Mouse (Mus musculus) hindbrain, embryonic 11.5 days (tissue): ENCODE data around the gene Sparc. TPM values are rescaled to one million over a fixed set of nuclear protein-coding genes. Genes with fewer than 3 reads are reported as not detected.

ENCODE experiments used
- ATAC-seq: fragments of 200-750 bp; cut with Nextera tagmentation; 2 replicates; pipeline ENCODE4 v1.8.0; 2017; ENCODE audit warnings: mild to moderate bottlenecking, moderate TSS enrichment, moderate library complexity; ENCODE audit not compliant: low FRiP score
- DNase-seq: peaks from one replicate; pipeline ENCODE4 v3.0.0-alpha.2; 2015; ENCODE audit warnings: low spot score
- H3K27ac ChIP-seq: fragments of 300-500 bp; sonication (generic); 2 replicates; pipeline ENCODE4 v1.5.1; 2014; ENCODE audit warnings: mild to moderate bottlenecking, low read depth, low read length
- H3K27me3 ChIP-seq: fragments of 300-500 bp; sonication (generic); 2 replicates; pipeline ENCODE4 v1.6.1; 2014; ENCODE audit warnings: mild to moderate bottlenecking, low read length, moderate library complexity, mixed read lengths; ENCODE audit not compliant: control insufficient read depth, insufficient read depth
- H3K36me3 ChIP-seq: fragments of 300-500 bp; sonication (generic); 2 replicates; pipeline ENCODE4 v1.6.1; 2014; ENCODE audit warnings: mild to moderate bottlenecking, low read length, moderate library complexity, mixed read lengths; ENCODE audit not compliant: control insufficient read depth, insufficient read depth
- H3K4me1 ChIP-seq: fragments of 300-500 bp; sonication (generic); replicated peaks from 2 replicates; pipeline ENCODE4 v1.6.1; 2014; ENCODE audit warnings: low read length, mixed read lengths; ENCODE audit not compliant: control insufficient read depth, insufficient read depth
- H3K4me2 ChIP-seq: fragments of 300-500 bp; sonication (generic); replicated peaks from 2 replicates; pipeline ENCODE4 v1.6.1; 2014; ENCODE audit warnings: mild to moderate bottlenecking, low read depth, low read length
- H3K4me3 ChIP-seq: fragments of 300-500 bp; sonication (generic); 2 replicates; pipeline ENCODE4 v1.5.1; 2014; ENCODE audit warnings: low read depth, low read length
- H3K9ac ChIP-seq: fragments of 300-500 bp; sonication (generic); 2 replicates; pipeline ENCODE4 v1.6.1; 2014; ENCODE audit warnings: low read depth, low read length
- H3K9me3 ChIP-seq: fragments of 300-500 bp; sonication (generic); 2 replicates; pipeline ENCODE4 v1.6.1; 2016; ENCODE audit warnings: low read length; ENCODE audit not compliant: control insufficient read depth
- WGBS: fragments of 180-500 bp; shearing (Covaris S2); extraction: QIAGEN DNeasy Blood & Tissue Kit; methylation state at CpG from one replicate; pipeline ENCODE4 v1.1.7; 2014; 5-methylcytosine and 5-hydroxymethylcytosine counted together
- polyA plus RNA-seq: library from polyadenylated mRNA; unstranded; fragments of >200 nt; fragmentation: Nextera tagmentation; extraction: Ambion mirVana; gene quantifications from 2 replicates; pipeline ENCODE4 v1.2.1, GENCODE M21; 2014

Sparc gene
- polyA plus RNA-seq, 1 experiment from 2014 or later, result 573 TPM

GRCm38 (mm10) chr11:55405601-55406469 is 17.1 kb downstream of the Sparc start:
- no peak overlapping the region for H3K27ac ChIP-seq
- DNase-seq, result no peak
- ATAC-seq, result no peak
- no peaks in the 10 kb centered on the region for H3K9me3 ChIP-seq
- WGBS, result 73% methylated on average over 8 of the region's 8 CpGs
- H3K36me3 ChIP-seq, result 0 out of 2 replicates have a peak, but pooled peaks cover 3% of the 10 kb centered on the region
- no peak overlapping the region for H3K4me2 ChIP-seq
- no peak overlapping the region for H3K4me3 ChIP-seq
- no peak overlapping the region for H3K9ac ChIP-seq
- H3K4me1 ChIP-seq, result no peaks in the 10 kb centered on the region
- H3K27me3 ChIP-seq, result no peaks in the 10 kb centered on the region

GRCm38 (mm10) chr11:55404659-55405457 is 18.1 kb downstream of the Sparc start:
- H3K27ac ChIP-seq, result no peak overlapping the region
- WGBS, result 91% methylated on average over 9 of the region's 9 CpGs
- ATAC-seq, result no peak
- H3K9me3 ChIP-seq, result no peaks in the 10 kb centered on the region
- H3K9ac ChIP-seq, result no peak overlapping the region
- H3K36me3 ChIP-seq, result 0 out of 2 replicates have a peak, but pooled peaks cover 3% of the 10 kb centered on the region
- no peaks in the 10 kb centered on the region for H3K4me1 ChIP-seq
- no peak overlapping the region for H3K4me2 ChIP-seq
- no peaks in the 10 kb centered on the region for H3K27me3 ChIP-seq
- no peak for DNase-seq
- no peak overlapping the region for H3K4me3 ChIP-seq

- H3K4me1 ChIP-seq, result no peaks in the 10 kb centered on the region
- H3K36me3 ChIP-seq, result 0 out of 2 replicates have a peak, but pooled peaks cover 3% of the 10 kb centered on the region
- H3K4me3 ChIP-seq, result no peak overlapping the region
- no peaks in the 10 kb centered on the region for H3K27me3 ChIP-seq
- no peak for ATAC-seq
- H3K9me3 ChIP-seq, result no peaks in the 10 kb centered on the region
- H3K27ac ChIP-seq, result no peak overlapping the region
- DNase-seq, result no peak
- H3K4me2 ChIP-seq, result no peak overlapping the region
- 92% methylated on average over 2 of the region's 2 CpGs for WGBS
- H3K9ac ChIP-seq, result no peak overlapping the region
These were observed 22.1 kb downstream of the Sparc start for GRCm38 (mm10) chr11:55400863-55401262.

- Histone ChIP-seq H3K4me3 (no peak overlapping the region), H3K27me3 (no peaks in the 10 kb centered on the region), H3K4me2 (no peak overlapping the region), H3K9ac (no peak overlapping the region), H3K36me3 (0 out of 2 replicates have a peak, but pooled peaks cover 3% of the 10 kb centered on the region), H3K27ac (no peak overlapping the region), H3K4me1 (no peaks in the 10 kb centered on the region), H3K9me3 (no peaks in the 10 kb centered on the region)
- no peak for DNase-seq
- ATAC-seq, result no peak
- WGBS, result 93% methylated on average over 8 of the region's 8 CpGs
These were observed 24.6 kb downstream of the Sparc start for GRCm38 (mm10) chr11:55398371-55398770.

GRCm38 (mm10) chr11:55397441-55397840 is 25.5 kb downstream of the Sparc start:
- no peak for DNase-seq
- no peak overlapping the region for H3K4me3 ChIP-seq
- H3K9me3 ChIP-seq, result no peaks in the 10 kb centered on the region
- no peaks in the 10 kb centered on the region for H3K27me3 ChIP-seq
- H3K36me3 ChIP-seq, result 0 out of 2 replicates have a peak, but pooled peaks cover 3% of the 10 kb centered on the region
- WGBS, result 93% methylated on average over 9 of the region's 9 CpGs
- H3K9ac ChIP-seq, result no peak overlapping the region
- H3K4me1 ChIP-seq, result no peaks in the 10 kb centered on the region
- H3K27ac ChIP-seq, result no peak overlapping the region
- H3K4me2 ChIP-seq, result no peak overlapping the region
- ATAC-seq, result no peak

- 90% methylated on average over 2 of the region's 2 CpGs for WGBS
- H3K36me3 ChIP-seq, result 0 out of 2 replicates have a peak, but pooled peaks cover 3% of the 10 kb centered on the region
These were observed 25.9 kb downstream of the Sparc start for GRCm38 (mm10) chr11:55397036-55397435.

DNA sequence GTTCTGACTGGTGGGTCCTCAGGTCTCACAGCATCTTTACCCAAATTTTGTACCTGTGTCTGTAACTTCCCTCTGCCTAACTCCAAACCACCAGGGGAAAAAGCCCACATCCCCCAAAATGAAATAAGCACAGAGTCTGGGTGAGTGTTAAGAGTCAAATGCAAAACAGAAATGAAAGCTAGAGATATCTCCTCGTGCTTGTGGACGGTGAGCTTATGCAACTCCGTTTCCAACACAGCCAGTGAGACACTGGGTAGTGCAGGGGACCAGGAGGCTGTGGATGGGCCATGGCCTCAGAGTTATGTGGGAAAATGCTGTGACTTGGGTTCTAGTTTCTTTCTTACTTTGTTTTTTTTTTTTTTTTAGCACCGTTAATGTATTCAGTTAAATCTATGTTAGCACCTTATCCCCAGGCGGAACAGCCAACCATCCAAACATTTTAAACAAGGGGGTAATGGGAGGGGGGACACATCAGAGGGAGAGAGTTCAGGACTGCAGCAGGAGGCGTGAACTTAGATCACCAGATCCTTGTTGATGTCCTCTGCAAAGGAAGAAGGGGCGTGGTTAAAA is 27.8 kb downstream of the Sparc start:
- Histone ChIP-seq H3K4me1 (no peaks in the 10 kb centered on the region), H3K36me3 (no peaks in the 10 kb centered on the region), H3K27ac (no peak overlapping the region), H3K27me3 (no peaks in the 10 kb centered on the region), H3K4me2 (no peak overlapping the region), H3K9ac (no peak overlapping the region), H3K4me3 (no peak overlapping the region), H3K9me3 (no peaks in the 10 kb centered on the region)
- DNase-seq, result no peak
- no peak for ATAC-seq
- WGBS, result 87% methylated on average over 7 of the region's 7 CpGs

More at GRCm38 (mm10) chr11:55397036-55397435, 25.9 kb downstream of the Sparc start:
- no peak overlapping the region for H3K9ac ChIP-seq
- no peaks in the 10 kb centered on the region for H3K27me3 ChIP-seq
- H3K4me1 ChIP-seq, result no peaks in the 10 kb centered on the region
- no peak overlapping the region for H3K4me3 ChIP-seq
- no peak overlapping the region for H3K4me2 ChIP-seq
- H3K9me3 ChIP-seq, result no peaks in the 10 kb centered on the region
- ATAC-seq (no peak), DNase-seq (no peak)
- H3K27ac ChIP-seq, result no peak overlapping the region

DNA sequence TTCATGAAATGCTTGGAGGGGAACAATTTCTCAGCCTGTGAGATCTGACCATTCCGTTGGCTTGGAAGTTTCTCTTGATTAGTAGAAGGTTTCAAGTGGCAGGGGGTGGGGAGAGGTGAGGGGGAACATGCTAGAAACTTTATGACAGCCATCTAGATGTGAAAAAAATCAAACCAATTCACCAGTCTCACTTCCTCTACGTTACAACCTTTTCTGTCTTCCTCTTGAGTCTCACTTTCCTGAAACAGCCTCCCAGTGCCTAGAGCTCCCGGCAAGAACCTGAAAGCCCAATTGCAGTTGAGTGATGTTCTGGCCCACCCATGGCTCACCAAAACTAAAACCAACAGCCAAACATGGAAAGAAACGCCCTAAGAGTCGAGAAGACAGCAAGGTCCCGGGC is 28.4 kb downstream of the Sparc start:
- no peaks in the 10 kb centered on the region for H3K4me1 ChIP-seq
- WGBS, result 78% methylated on average over 6 of the region's 6 CpGs
- H3K27me3 ChIP-seq, result no peaks in the 10 kb centered on the region
- no peak for DNase-seq
- H3K4me3 ChIP-seq, result no peak overlapping the region
- H3K9me3 ChIP-seq, result no peaks in the 10 kb centered on the region
- no peaks in the 10 kb centered on the region for H3K36me3 ChIP-seq
- H3K9ac ChIP-seq, result no peak overlapping the region
- no peak overlapping the region for H3K4me2 ChIP-seq
- no peak overlapping the region for H3K27ac ChIP-seq
- no peak for ATAC-seq
